Mouse (Mus musculus): ENCODE data around the gene Slc25a38. TPM values are rescaled to one million over a fixed set of nuclear protein-coding genes. Genes with fewer than 3 reads are reported as not detected.
A peak's percentile ranks its signal among the peaks of the same experiment; 100 is the strongest.

Gene Slc25a38
- polyA plus RNA-seq, 1 experiment from 2014 or later, result 138 TPM

- H3K36me3 ChIP-seq (ENCODE audit: control insufficient read depth, insufficient read depth, low read length), result peaks cover 15% of the 10 kb centered on the region
- H3K27me3 ChIP-seq (replicated peaks; ENCODE audit: control insufficient read depth, insufficient read depth, low read length), result no peaks in the 10 kb centered on the region
- H3K27ac ChIP-seq (ENCODE audit: low read depth, low read length), result peak overlapping the region; percentile 99
- peaks cover 39% of the 10 kb centered on the region for H3K4me1 ChIP-seq (replicated peaks; ENCODE audit: control insufficient read depth, insufficient read depth, low read length)
- WGBS, result 81% methylated on average over 6 of the region's 7 CpGs
- no peaks in the 10 kb centered on the region for H3K9me3 ChIP-seq (ENCODE audit: control insufficient read depth, low read length)
- peak overlapping the region; percentile 3 for H3K4me3 ChIP-seq (ENCODE audit: low read depth, low read length)
- peak overlapping the region; percentile 64 for H3K9ac ChIP-seq (ENCODE audit: low read depth, low read length)
- ATAC-seq (replicated peaks; ENCODE audit: low FRiP score) (no peak), DNase-seq (ENCODE audit: low spot score) (no peak)
- peak overlapping the region; percentile 60 for H3K4me2 ChIP-seq
Measured at GRCm38 (mm10) chr9:120113456-120113855, 3.3 kb downstream of the Slc25a38 start.

- peak overlapping the region; percentile 83 for H3K9ac ChIP-seq (ENCODE audit: low read depth, low read length)
- peaks cover 19% of the 10 kb centered on the region for H3K36me3 ChIP-seq (ENCODE audit: control insufficient read depth, insufficient read depth, low read length)
- peak overlapping the region; percentile 58 for H3K4me3 ChIP-seq (ENCODE audit: low read depth, low read length)
- no peaks in the 10 kb centered on the region for H3K9me3 ChIP-seq (ENCODE audit: control insufficient read depth, low read length)
- 85% methylated on average over 17 of the region's 17 CpGs for WGBS
- H3K4me2 ChIP-seq, result peak overlapping the region; percentile 82
- ATAC-seq (replicated peaks; ENCODE audit: low FRiP score), result no peak
- no peak for DNase-seq (ENCODE audit: low spot score)
- H3K27ac ChIP-seq (ENCODE audit: low read depth, low read length), result peak overlapping the region; percentile 99
- H3K27me3 ChIP-seq (replicated peaks; ENCODE audit: control insufficient read depth, insufficient read depth, low read length), result no peaks in the 10 kb centered on the region
- H3K4me1 ChIP-seq (replicated peaks; ENCODE audit: control insufficient read depth, insufficient read depth, low read length), result peaks cover 44% of the 10 kb centered on the region
Measured at GRCm38 (mm10) chr9:120114051-120114788, 4.0 kb downstream of the Slc25a38 start.

GRCm38 (mm10) chr9:120114789-120115151, 4.6 kb downstream of the Slc25a38 start:
- ATAC-seq (replicated peaks; ENCODE audit: low FRiP score) (peak; percentile 37), DNase-seq (ENCODE audit: low spot score) (no peak)
- peak overlapping the region; percentile 83 for H3K9ac ChIP-seq (ENCODE audit: low read depth, low read length)
- no peaks in the 10 kb centered on the region for H3K27me3 ChIP-seq (replicated peaks; ENCODE audit: control insufficient read depth, insufficient read depth, low read length)
- 62% methylated on average over 2 of the region's 2 CpGs for WGBS
- peak overlapping the region; percentile 58 for H3K4me3 ChIP-seq (ENCODE audit: low read depth, low read length)
- peak overlapping the region; percentile 82 for H3K4me2 ChIP-seq
- peaks cover 48% of the 10 kb centered on the region for H3K4me1 ChIP-seq (replicated peaks; ENCODE audit: control insufficient read depth, insufficient read depth, low read length)
- H3K9me3 ChIP-seq (ENCODE audit: control insufficient read depth, low read length), result no peaks in the 10 kb centered on the region
- H3K27ac ChIP-seq (ENCODE audit: low read depth, low read length), result peak overlapping the region; percentile 99
- H3K36me3 ChIP-seq (ENCODE audit: control insufficient read depth, insufficient read depth, low read length), result peaks cover 25% of the 10 kb centered on the region

- peak overlapping the region; percentile 82 for H3K4me2 ChIP-seq
- H3K4me3 ChIP-seq (ENCODE audit: low read depth, low read length), result peak overlapping the region; percentile 58
- WGBS, result 38% methylated on average over 5 of the region's 5 CpGs
- no peaks in the 10 kb centered on the region for H3K27me3 ChIP-seq (replicated peaks; ENCODE audit: control insufficient read depth, insufficient read depth, low read length)
- H3K9me3 ChIP-seq (ENCODE audit: control insufficient read depth, low read length), result no peaks in the 10 kb centered on the region
- peak overlapping the region; percentile 83 for H3K9ac ChIP-seq (ENCODE audit: low read depth, low read length)
- H3K36me3 ChIP-seq (ENCODE audit: control insufficient read depth, insufficient read depth, low read length), result peaks cover 33% of the 10 kb centered on the region
- ATAC-seq (replicated peaks; ENCODE audit: low FRiP score) (peak; percentile 86), DNase-seq (ENCODE audit: low spot score) (peak; percentile 74)
- H3K4me1 ChIP-seq (replicated peaks; ENCODE audit: control insufficient read depth, insufficient read depth, low read length), result peaks cover 48% of the 10 kb centered on the region
- peak overlapping the region; percentile 99 for H3K27ac ChIP-seq (ENCODE audit: low read depth, low read length)
Measured at GRCm38 (mm10) chr9:120115580-120115979, 5.4 kb downstream of the Slc25a38 start.

GRCm38 (mm10) chr9:120116184-120116624, 6.0 kb downstream of the Slc25a38 start:
- peak overlapping the region; percentile 58 for H3K4me3 ChIP-seq (ENCODE audit: low read depth, low read length)
- H3K4me1 ChIP-seq (replicated peaks; ENCODE audit: control insufficient read depth, insufficient read depth, low read length), result peaks cover 46% of the 10 kb centered on the region
- ATAC-seq (replicated peaks; ENCODE audit: low FRiP score) (peak; percentile 73), DNase-seq (ENCODE audit: low spot score) (no peak)
- H3K9ac ChIP-seq (ENCODE audit: low read depth, low read length), result peak overlapping the region; percentile 83
- no peaks in the 10 kb centered on the region for H3K9me3 ChIP-seq (ENCODE audit: control insufficient read depth, low read length)
- no peaks in the 10 kb centered on the region for H3K27me3 ChIP-seq (replicated peaks; ENCODE audit: control insufficient read depth, insufficient read depth, low read length)
- H3K4me2 ChIP-seq, result peak overlapping the region; percentile 82
- WGBS, result 47% methylated on average over 8 of the region's 8 CpGs
- H3K36me3 ChIP-seq (ENCODE audit: control insufficient read depth, insufficient read depth, low read length), result peaks cover 39% of the 10 kb centered on the region
- peak overlapping the region; percentile 99 for H3K27ac ChIP-seq (ENCODE audit: low read depth, low read length)

- Histone ChIP-seq H3K27ac (ENCODE audit: low read depth, low read length) (peak overlapping the region; percentile 99), H3K36me3 (ENCODE audit: control insufficient read depth, insufficient read depth, low read length) (peaks cover 48% of the 10 kb centered on the region), H3K4me2 (peak overlapping the region; percentile 82), H3K4me1 (replicated peaks; ENCODE audit: control insufficient read depth, insufficient read depth, low read length) (peaks cover 39% of the 10 kb centered on the region), H3K4me3 (ENCODE audit: low read depth, low read length) (peak overlapping the region; percentile 58; the same call in 1 of the 2 replicates), H3K9ac (ENCODE audit: low read depth, low read length) (peak overlapping the region; percentile 72; the same call in 1 of the 2 replicates), H3K9me3 (ENCODE audit: control insufficient read depth, low read length) (no peaks in the 10 kb centered on the region), H3K27me3 (replicated peaks; ENCODE audit: control insufficient read depth, insufficient read depth, low read length) (no peaks in the 10 kb centered on the region)
- 74% methylated on average over 4 of the region's 4 CpGs for WGBS
- DNase-seq (ENCODE audit: low spot score) (no peak), ATAC-seq (replicated peaks; ENCODE audit: low FRiP score) (no peak)
Measured at GRCm38 (mm10) chr9:120118212-120118611, 8.0 kb downstream of the Slc25a38 start.

DNA sequence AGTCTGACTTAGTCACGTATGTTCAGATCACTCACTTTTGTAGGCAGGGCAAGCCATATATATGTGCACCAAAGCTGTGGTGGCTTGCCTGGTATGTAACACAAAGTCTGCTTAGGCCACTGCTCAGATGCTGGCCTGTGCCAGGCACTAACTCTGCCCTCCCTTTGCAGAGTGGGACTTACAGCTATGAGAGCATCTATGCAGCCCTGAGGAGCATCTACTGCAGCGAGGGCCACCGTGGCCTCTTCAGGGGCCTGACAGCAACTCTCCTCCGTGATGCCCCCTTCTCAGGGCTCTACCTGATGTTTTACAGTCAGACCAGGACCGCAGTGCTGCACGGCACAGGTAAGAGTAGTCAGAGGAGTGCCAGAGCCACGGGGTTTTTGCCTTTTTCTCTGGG, 10.3 kb downstream of the Slc25a38 start:
- no peaks in the 10 kb centered on the region for H3K27me3 ChIP-seq (replicated peaks; ENCODE audit: control insufficient read depth, insufficient read depth, low read length)
- no peak overlapping the region for H3K4me3 ChIP-seq (ENCODE audit: low read depth, low read length)
- no peak for ATAC-seq (replicated peaks; ENCODE audit: low FRiP score)
- WGBS, result 94% methylated on average over 7 of the region's 7 CpGs
- peaks cover 24% of the 10 kb centered on the region for H3K4me1 ChIP-seq (replicated peaks; ENCODE audit: control insufficient read depth, insufficient read depth, low read length)
- H3K9me3 ChIP-seq (ENCODE audit: control insufficient read depth, low read length), result no peaks in the 10 kb centered on the region
- no peak overlapping the region for H3K27ac ChIP-seq (ENCODE audit: low read depth, low read length)
- H3K36me3 ChIP-seq (ENCODE audit: control insufficient read depth, insufficient read depth, low read length), result peaks cover 59% of the 10 kb centered on the region
- no peak overlapping the region for H3K9ac ChIP-seq (ENCODE audit: low read depth, low read length)
- DNase-seq (ENCODE audit: low spot score), result no peak
- no peak overlapping the region for H3K4me2 ChIP-seq

DNA sequence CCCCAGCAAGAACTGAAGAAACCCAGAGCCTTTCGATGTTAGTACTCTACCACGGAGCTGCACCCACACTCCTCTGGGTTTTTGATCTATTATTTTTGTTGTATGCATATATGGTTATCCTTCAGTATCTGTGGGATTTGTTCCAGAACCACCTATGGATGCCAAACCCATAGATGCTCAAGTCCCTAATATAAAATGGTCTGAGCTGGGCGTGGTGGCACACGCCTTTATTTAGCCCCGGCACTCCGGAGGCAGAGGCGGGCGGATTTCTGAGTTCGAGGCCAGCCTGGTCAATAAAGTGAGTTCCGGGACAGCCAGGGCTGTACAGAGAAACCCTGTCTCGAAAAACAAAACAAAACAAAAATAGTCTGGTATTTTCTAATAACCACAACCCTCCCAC, 16.7 kb downstream of the Slc25a38 start:
- Histone ChIP-seq H3K9me3 (ENCODE audit: control insufficient read depth, low read length) (no peaks in the 10 kb centered on the region), H3K4me2 (peak overlapping the region; percentile 66), H3K4me3 (ENCODE audit: low read depth, low read length) (peak overlapping the region; percentile 91), H3K4me1 (replicated peaks; ENCODE audit: control insufficient read depth, insufficient read depth, low read length) (peaks cover 10% of the 10 kb centered on the region; the same call in 1 of the 2 replicates), H3K36me3 (ENCODE audit: control insufficient read depth, insufficient read depth, low read length) (peaks cover 45% of the 10 kb centered on the region), H3K27ac (ENCODE audit: low read depth, low read length) (peak overlapping the region; percentile 96), H3K9ac (ENCODE audit: low read depth, low read length) (peak overlapping the region; percentile 65), H3K27me3 (replicated peaks; ENCODE audit: control insufficient read depth, insufficient read depth, low read length) (no peaks in the 10 kb centered on the region)
- no peak; the same call in 1 of the 2 replicates for ATAC-seq (replicated peaks; ENCODE audit: low FRiP score)
- WGBS, result 42% methylated on average over 11 of the region's 11 CpGs
- DNase-seq (ENCODE audit: low spot score), result no peak

All from liver, embryonic 11.5 days (tissue).